Mouse (Mus musculus): ENCODE data around the gene Tcf20.

- TF ChIP-seq FLI1 (IDR thresholded peaks at IDR 0.05; ENCODE audit: low read length): no peak
- no peak for TF ChIP-seq GATA1 (IDR thresholded peaks at IDR 0.05; ENCODE audit: borderline replicate concordance, low read length)
These were observed 21.9 kb upstream of the Tcf20 start for GRCm38 (mm10) chr15:83009532-83009931.
